Mouse (Mus musculus) brain, embryonic 14.5 days (tissue): Measurements from ENCODE around the gene Olfr1325.
"Not testable (repeated sequence)": the region's sequence is repeated elsewhere in the genome, so short reads cannot be mapped to it uniquely, and the experiment has no call there.

Experiments used
- CTCF ChIP-seq: fragments of 200-500 bp; IDR thresholded peaks from 2 replicates; pipeline ENCODE4 v1.5.1; 2012; ENCODE audit warnings: inconsistent platforms, mild to moderate bottlenecking, moderate library complexity, borderline replicate concordance; ENCODE audit not compliant: insufficient read depth, insufficient read length; ENCODE audit errors: extremely low read depth
- POLR2A ChIP-seq: fragments of 200-500 bp; IDR thresholded peaks from 2 replicates; pipeline ENCODE4 v1.6.1; 2012; ENCODE audit warnings: mild to moderate bottlenecking, inconsistent platforms, borderline replicate concordance; ENCODE audit not compliant: poor library complexity, insufficient read depth, insufficient read length, severe bottlenecking; ENCODE audit errors: extremely low read depth

DNA sequence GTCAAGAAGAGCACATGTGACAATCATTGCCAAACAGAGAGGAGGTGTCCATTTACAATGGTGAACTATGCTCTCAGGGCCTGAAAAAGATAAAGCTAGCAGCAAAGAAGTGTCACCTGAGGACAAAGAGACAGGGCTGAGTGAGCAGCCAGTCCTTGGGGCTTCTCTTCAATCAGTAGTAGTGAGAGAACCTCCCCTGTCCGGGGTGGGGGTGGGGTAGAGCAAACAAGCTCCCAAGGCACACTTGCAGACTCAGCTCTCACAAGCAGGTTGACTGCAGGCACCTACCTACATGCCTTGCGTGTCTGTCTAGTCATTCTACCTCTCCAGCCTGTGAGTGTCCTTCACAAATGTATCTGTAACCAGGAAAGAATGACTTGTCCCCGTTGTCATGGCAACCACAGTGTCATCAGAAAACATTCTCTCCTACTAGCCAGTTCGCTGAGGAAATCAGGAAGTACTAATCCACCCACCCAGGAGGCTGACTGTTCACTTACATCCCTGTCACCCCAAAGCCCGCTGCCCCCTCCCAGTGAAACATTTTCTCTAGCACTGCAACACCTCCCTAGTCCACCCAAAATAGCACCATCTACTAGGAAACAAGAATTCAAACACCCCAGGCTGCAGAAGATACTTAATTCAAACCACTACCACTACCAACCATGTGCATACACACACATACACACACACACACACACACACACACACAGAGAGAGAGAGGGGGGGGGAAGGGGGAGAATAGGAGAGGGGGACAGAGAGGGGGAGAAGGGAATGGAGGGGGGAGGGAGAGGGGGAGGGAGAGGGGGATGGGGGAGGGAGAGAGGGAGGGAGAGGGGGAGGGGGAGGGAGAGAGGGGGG is 53.2 kb downstream of the Olfr1325 start, which contains the start of gene Gm5640:
- TF ChIP-seq CTCF, POLR2A: not testable (repeated sequence)
